11 mouse cellular contexts compared by ENCODE assay signal in the genomic region with DNA sequence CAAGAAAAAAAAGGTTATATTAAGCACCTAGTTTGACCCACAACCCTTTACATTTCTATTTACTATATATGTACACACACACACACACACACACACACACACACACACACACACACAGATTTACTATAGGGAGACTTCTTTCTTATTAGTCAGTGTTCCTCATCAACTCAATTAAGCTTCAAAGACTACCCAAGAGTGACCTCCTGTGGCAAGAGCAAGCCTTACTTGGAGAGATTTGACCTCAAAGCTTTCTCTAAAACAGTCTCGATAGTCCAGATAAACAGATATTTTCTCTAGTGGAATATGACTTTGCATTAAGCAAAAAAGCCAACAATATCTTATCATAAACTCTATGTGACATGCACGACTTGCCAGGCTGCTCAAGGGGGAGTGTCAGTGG. TPM values are rescaled to one million over a fixed set of nuclear protein-coding genes. Genes with fewer than 3 reads are reported as not detected.
DNase-seq lines count a peak whose midpoint lies in the region; ATAC-seq lines count a peak whose summit lies in the region.
"Had no signal": no experiment of that assay in that cellular context is flagged by ENCODE, and none has a peak within 500 bp of the region (broad histone marks: within the 10 kb centered on the region; RNA-seq: fewer than 3 reads in every experiment).

No protein-coding gene starts in this region.

- 68% methylated on average over 2 of the region's 2 CpGs for whole genome bisulfite sequencing in embryonic facial prominence, embryonic 14.5 days
- WGBS in embryonic facial prominence, embryonic 10.5 days, result 77% methylated on average over 2 of the region's 2 CpGs

- H3K4me3 ChIP-seq in embryonic facial prominence, embryonic 14.5 days (ENCODE audit: low read depth, low read length), result no peak overlapping the region
- no peak overlapping the region for H3K4me3 ChIP-seq in embryonic facial prominence, embryonic 10.5 days
- H3K4me3 ChIP-seq: erythroblast, embryonic 14.5 days; lung, embryonic 15.5 days; neural tube, embryonic 12.5 days had no signal

- H3K4me2 ChIP-seq in embryonic facial prominence, embryonic 14.5 days (ENCODE audit: low read depth, low read length), result no peak overlapping the region
- H3K4me2 ChIP-seq: lung, embryonic 15.5 days; neural tube, embryonic 12.5 days had no signal

- no peaks in the 10 kb centered on the region for H3K9me3 ChIP-seq in embryonic facial prominence, embryonic 14.5 days (ENCODE audit: control insufficient read depth, low read length)
- no peaks in the 10 kb centered on the region for H3K9me3 ChIP-seq in embryonic facial prominence, embryonic 10.5 days
- H3K9me3 ChIP-seq: lung, embryonic 15.5 days; neural tube, embryonic 12.5 days had no signal

- ATAC-seq in embryonic facial prominence, embryonic 14.5 days (ENCODE audit: low read depth), result no peak
- peak; percentile 61 for ATAC-seq in megakaryocyte, adult 5-6 weeks (ENCODE audit: poor library complexity, severe bottlenecking)

- intact Hi-C loops in left cerebral cortex, postnatal 25 days (cut with DNase I), result loop anchor here (5.0 kb wide), 1 partner anchor 65 kb away; no protein-coding TSS in a partner anchor

- H3K4me1 ChIP-seq in embryonic facial prominence, embryonic 14.5 days (ENCODE audit: control insufficient read depth, insufficient read depth, low read length), result no peaks in the 10 kb centered on the region
- H3K4me1 ChIP-seq in embryonic facial prominence, embryonic 10.5 days, result no peaks in the 10 kb centered on the region
- H3K4me1 ChIP-seq: lung, embryonic 15.5 days; neural tube, embryonic 12.5 days had no signal

- H3K36me3 ChIP-seq in embryonic facial prominence, embryonic 14.5 days (ENCODE audit: control insufficient read depth, insufficient read depth, low read length), result peaks cover 6% of the 10 kb centered on the region; the same call in 1 of the 2 replicates
- H3K36me3 ChIP-seq in embryonic facial prominence, embryonic 10.5 days (replicated peaks), result peaks cover 13% of the 10 kb centered on the region; the same call in 1 of the 2 replicates
- H3K36me3 ChIP-seq: lung, embryonic 15.5 days; neural tube, embryonic 12.5 days had no signal

- no peak overlapping the region for H3K27ac ChIP-seq in embryonic facial prominence, embryonic 14.5 days (replicated peaks; ENCODE audit: low read depth, low read length)
- no peak overlapping the region for H3K27ac ChIP-seq in embryonic facial prominence, embryonic 10.5 days (replicated peaks)
- H3K27ac ChIP-seq: lung, embryonic 15.5 days; neural tube, embryonic 12.5 days had no signal

- peaks cover 4% of the 10 kb centered on the region; the same call in 1 of the 2 replicates for H3K27me3 ChIP-seq in embryonic facial prominence, embryonic 14.5 days (replicated peaks; ENCODE audit: control insufficient read depth, insufficient read depth, low read length)
- H3K27me3 ChIP-seq in embryonic facial prominence, embryonic 10.5 days (replicated peaks; ENCODE audit: low read depth, poor library complexity, severe bottlenecking), result peaks cover 91% of the 10 kb centered on the region
- H3K27me3 ChIP-seq: lung, embryonic 15.5 days; neural tube, embryonic 12.5 days had no signal

- no peak overlapping the region for H3K9ac ChIP-seq in embryonic facial prominence, embryonic 14.5 days (ENCODE audit: low read depth, low read length)
- H3K9ac ChIP-seq: lung, embryonic 15.5 days; neural tube, embryonic 12.5 days had no signal

- DNase-seq in embryonic facial prominence, embryonic 14.5 days (ENCODE audit: low spot score), result peak; percentile 7
- no peak for DNase-seq in embryonic facial prominence, embryonic 10.5 days (ENCODE audit: low spot score)
- DNase-seq in left cerebral cortex, postnatal 25 days (ENCODE audit: low spot score in 2 of 2), result peak; percentile 5 to 9
- no peak for DNase-seq in left cerebral cortex, adult 11 months (ENCODE audit: low spot score)
- DNase-seq in ES-CJ7 (ENCODE audit: low read depth, low spot score), result peak; percentile 3
- no peak for DNase-seq in right cerebral cortex, postnatal 36 days (ENCODE audit: low spot score in 2 of 2)
- no peak for DNase-seq in frontal cortex, postnatal 25 days (ENCODE audit: low spot score in 2 of 2)

RNA-seq across cellular contexts. Expression of gene Prps2, which starts 25.1 kb away (rescaled TPM):
- 13.6 and 14.8 TPM in 2 replicates for polyA plus RNA-seq in embryonic facial prominence, embryonic 14.5 days (2014; fragmentation: Nextera tagmentation; extraction: Ambion mirVana)
- 22.1 and 23.2 TPM in 2 replicates for polyA plus RNA-seq in embryonic facial prominence, embryonic 10.5 days (2016; fragmentation: Nextera tagmentation; extraction: Ambion mirVana)
- total RNA-seq in left cerebral cortex, postnatal 25 days (2021), result 10 to 100 TPM; 26.0 to 26.1 TPM
- 33.7 and 35.0 TPM in 2 replicates for total RNA-seq in megakaryocyte, adult 5-6 weeks (2015)
- 22.5 and 23.4 TPM in 2 replicates for total RNA-seq in megakaryocyte, adult 5-6 weeks (2017)

RNA-seq across cellular contexts. Expression of gene Tlr7, which starts 27.1 kb away (rescaled TPM):
- 1.8 TPM in 2 replicates for polyA plus RNA-seq in embryonic facial prominence, embryonic 14.5 days (2014; fragmentation: Nextera tagmentation; extraction: Ambion mirVana)
- polyA plus RNA-seq in embryonic facial prominence, embryonic 10.5 days (2016; fragmentation: Nextera tagmentation; extraction: Ambion mirVana), result 0.16 and 0.19 TPM in 2 replicates
- total RNA-seq in left cerebral cortex, postnatal 25 days (2021), result 1 to 10 TPM; 3.3 to 3.5 TPM
- 61.2 and 61.8 TPM in 2 replicates for total RNA-seq in megakaryocyte, adult 5-6 weeks (2015)
- total RNA-seq in megakaryocyte, adult 5-6 weeks (2017), result 28.7 and 41.5 TPM in 2 replicates
- polyA plus RNA-seq: erythroblast, embryonic 14.5 days had no signal

Comparison
In these comparisons a context has a peak if more than half of its experiments do, and no peak if none do; other contexts are left out.
1. DNase-seq: peak in embryonic facial prominence, embryonic 14.5 days (single experiment), left cerebral cortex, postnatal 25 days (2 of 2) and ES-CJ7 (single experiment); none in embryonic facial prominence, embryonic 10.5 days (single experiment), left cerebral cortex, adult 11 months (single experiment), right cerebral cortex, postnatal 36 days (0 of 2) and frontal cortex, postnatal 25 days (0 of 2).
2. RNA of gene Tlr7, which starts 27.1 kb away (total RNA-seq): 28.7 to 61.8 TPM in megakaryocyte, adult 5-6 weeks; 3.3 to 3.5 TPM in left cerebral cortex, postnatal 25 days; every median in the first group is over 4 times any median in the second.